Mouse (Mus musculus) heart, embryonic 13.5 days (tissue): ENCODE results near the gene Zbed5. TPM values are rescaled to one million over a fixed set of nuclear protein-coding genes. Genes with fewer than 3 reads are reported as not detected.
A peak's percentile ranks its signal among the peaks of the same experiment; 100 is the strongest.
"Not testable (repeated sequence)": the region's sequence is repeated elsewhere in the genome, so short reads cannot be mapped to it uniquely, and the experiment has no call there.

ENCODE experiments used
- ATAC-seq: fragments of 200-750 bp; cut with Nextera tagmentation; 2 replicates; pipeline ENCODE4 v1.8.0; 2017; ENCODE audit warnings: moderate TSS enrichment; ENCODE audit not compliant: insufficient number of reproducible peaks, low FRiP score, low TSS enrichment; ENCODE audit errors: extremely low read depth
- H3K27ac ChIP-seq: fragments of 300-500 bp; sonication (generic); replicated peaks from 2 replicates; pipeline ENCODE4 v1.5.1; 2015; ENCODE audit warnings: moderate library complexity, mild to moderate bottlenecking, inconsistent platforms
- H3K27me3 ChIP-seq: fragments of 300-500 bp; sonication (generic); replicated peaks from 2 replicates; pipeline ENCODE4 v1.6.1; 2015; ENCODE audit warnings: mild to moderate bottlenecking, inconsistent platforms
- H3K36me3 ChIP-seq: fragments of 300-500 bp; sonication (generic); 2 replicates; pipeline ENCODE4 v1.6.1; 2015; ENCODE audit warnings: mild to moderate bottlenecking, inconsistent platforms
- H3K4me1 ChIP-seq: fragments of 300-500 bp; sonication (generic); 2 replicates; pipeline ENCODE4 v1.6.1; 2015; ENCODE audit warnings: inconsistent platforms
- H3K4me2 ChIP-seq: fragments of 300-500 bp; sonication (generic); 2 replicates; pipeline ENCODE4 v1.6.1; 2015; ENCODE audit warnings: inconsistent platforms, mild to moderate bottlenecking, moderate library complexity
- H3K4me3 ChIP-seq: fragments of 300-500 bp; sonication (generic); 2 replicates; pipeline ENCODE4 v1.5.1; 2015; ENCODE audit warnings: moderate library complexity, mild to moderate bottlenecking, inconsistent platforms
- H3K9ac ChIP-seq: fragments of 300-500 bp; sonication (generic); 2 replicates; pipeline ENCODE4 v1.6.1; 2015; ENCODE audit warnings: inconsistent platforms, mild to moderate bottlenecking, moderate library complexity
- H3K9me3 ChIP-seq: fragments of 300-500 bp; sonication (generic); 2 replicates; pipeline ENCODE4 v1.6.1; 2016; ENCODE audit warnings: inconsistent platforms
- WGBS: fragments of 180-500 bp; shearing (Covaris S2); methylation state at CpG from one replicate; pipeline ENCODE4 v1.1.7; 2015; ENCODE audit warnings: mixed read lengths; 5-methylcytosine and 5-hydroxymethylcytosine counted together
- polyA plus RNA-seq: library from polyadenylated mRNA; unstranded; fragments of >200 nt; fragmentation: Nextera tagmentation; extraction: Ambion mirVana; gene quantifications from 2 replicates; pipeline ENCODE4 v1.2.1, GENCODE M21; 2015

The Zbed5 gene
- polyA plus RNA-seq, 1 experiment from 2014 or later: 3.9 TPM

DNA sequence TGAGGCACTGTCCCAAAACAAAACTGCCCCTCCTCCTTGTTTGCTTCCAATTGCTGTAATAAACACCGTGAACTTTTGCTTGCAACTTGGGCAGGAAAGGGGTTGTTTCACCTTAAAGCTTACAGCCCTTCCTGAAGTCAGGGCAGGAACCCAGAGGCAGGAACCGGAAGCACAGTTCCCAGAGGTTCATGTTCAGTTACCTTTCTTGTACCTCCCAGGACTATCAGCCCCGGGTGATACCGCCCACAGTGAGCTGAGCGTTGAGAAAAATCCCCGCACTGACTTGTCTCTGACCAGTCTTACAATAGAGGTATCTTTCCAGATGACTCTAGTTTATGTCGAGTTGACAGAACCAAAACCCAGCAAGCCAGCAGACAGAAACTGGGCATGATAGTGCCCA, 14.1 kb downstream of the Zbed5 start:
- no peak overlapping the region for H3K4me3 ChIP-seq
- no peaks in the 10 kb centered on the region for H3K36me3 ChIP-seq
- no peak overlapping the region for H3K9ac ChIP-seq
- peak overlapping the region; percentile 91 for H3K4me2 ChIP-seq
- no peak for ATAC-seq
- no peak overlapping the region for H3K27ac ChIP-seq
- no peaks in the 10 kb centered on the region for H3K9me3 ChIP-seq
- peaks cover 10% of the 10 kb centered on the region; the same call in 1 of the 2 replicates for H3K4me1 ChIP-seq
- 75% methylated on average over 7 of the region's 7 CpGs for WGBS
- H3K27me3 ChIP-seq: no peaks in the 10 kb centered on the region

DNA sequence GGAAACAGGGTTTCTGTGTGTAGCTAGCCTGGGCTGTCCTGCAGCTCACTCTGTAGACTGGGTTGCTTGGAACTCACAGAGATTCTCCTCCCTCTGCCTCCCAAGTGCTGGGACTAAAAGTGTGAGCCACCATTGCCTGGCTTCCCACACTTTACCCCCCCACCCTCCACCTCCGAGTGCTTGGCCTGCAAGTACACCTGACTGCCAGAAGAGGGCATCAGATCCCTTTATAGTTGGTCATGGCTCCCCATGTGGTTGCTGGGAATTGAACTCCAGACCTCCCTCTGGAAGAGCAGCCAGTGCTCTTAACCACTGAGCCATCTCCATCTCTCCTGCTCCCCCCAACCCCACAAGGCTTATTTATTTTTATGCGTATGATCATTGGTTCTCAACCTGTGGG, 18.5 kb downstream of the Zbed5 start:
- Histone ChIP-seq H3K36me3 (no peaks in the 10 kb centered on the region), H3K4me3 (no peak overlapping the region), H3K9me3 (no peaks in the 10 kb centered on the region), H3K9ac (no peak overlapping the region), H3K4me1 (peaks cover 3% of the 10 kb centered on the region; the same call in 1 of the 2 replicates), H3K27ac (no peak overlapping the region), H3K27me3 (no peaks in the 10 kb centered on the region), H3K4me2 (no peak overlapping the region)
- ATAC-seq: no peak
- WGBS: 34% methylated on average over 2 of the region's 2 CpGs

DNA sequence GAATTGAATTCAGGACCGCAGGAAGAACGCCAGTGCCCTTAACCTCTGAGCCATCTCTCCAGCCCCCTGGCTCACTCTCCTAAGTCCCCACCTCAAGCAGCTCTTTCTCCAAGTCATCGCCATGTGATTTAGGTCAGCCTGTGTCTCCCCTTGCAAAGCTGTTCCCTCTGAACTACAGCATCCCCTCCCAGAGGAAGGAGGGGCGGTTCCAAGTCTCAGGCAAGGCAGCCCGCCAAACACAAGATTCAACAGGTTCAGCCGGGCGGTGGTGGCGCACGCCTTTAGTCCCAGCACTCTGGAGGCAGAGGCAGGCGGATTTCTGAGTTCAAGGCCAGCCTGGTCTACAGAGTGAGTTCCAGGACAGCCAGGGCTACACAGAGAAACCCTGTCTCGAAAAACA, 20.0 kb downstream of the Zbed5 start:
- H3K9me3 ChIP-seq, H3K4me2 ChIP-seq, H3K27ac ChIP-seq, ATAC-seq, H3K36me3 ChIP-seq, H3K4me3 ChIP-seq, H3K4me1 ChIP-seq, H3K9ac ChIP-seq, H3K27me3 ChIP-seq: not testable (repeated sequence)
- 76% methylated on average over 11 of the region's 11 CpGs for WGBS

DNA sequence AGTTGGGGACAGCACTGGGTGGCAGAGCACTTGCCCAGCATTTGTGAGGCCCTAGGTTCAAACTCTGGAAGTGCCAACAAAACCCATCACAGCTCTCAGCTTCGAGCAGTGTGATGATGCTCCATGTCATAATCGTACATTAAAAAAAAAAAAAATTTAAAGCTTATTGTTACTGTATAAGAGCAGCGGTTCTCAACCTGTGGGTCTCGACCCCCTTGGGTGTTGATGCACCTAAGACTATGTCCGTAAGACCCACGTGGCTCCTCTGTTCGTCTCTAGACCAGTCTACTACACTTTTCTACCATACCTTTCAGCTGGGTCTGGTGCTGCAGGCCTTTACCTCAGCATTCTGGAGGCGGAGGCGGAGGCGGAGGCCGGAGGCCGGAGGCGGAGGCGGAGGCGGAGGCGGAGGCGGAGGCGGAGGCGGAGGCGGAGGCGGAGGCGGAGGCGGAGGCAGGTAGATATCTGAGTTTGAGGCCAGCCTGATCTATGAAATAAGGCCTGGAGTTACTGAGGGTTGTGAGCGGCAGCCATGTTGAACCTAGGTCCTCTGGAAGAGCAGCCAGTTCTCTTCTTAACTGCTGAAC, 22.6 kb downstream of the Zbed5 start:
- Histone ChIP-seq H3K9me3 (no peaks in the 10 kb centered on the region), H3K27ac (no peak overlapping the region), H3K4me2 (no peak overlapping the region), H3K27me3 (no peaks in the 10 kb centered on the region), H3K36me3 (no peaks in the 10 kb centered on the region), H3K4me1 (no peaks in the 10 kb centered on the region), H3K9ac (no peak overlapping the region), H3K4me3 (no peak overlapping the region)
- 80% methylated on average over 24 of the region's 24 CpGs for WGBS
- no peak for ATAC-seq

DNA sequence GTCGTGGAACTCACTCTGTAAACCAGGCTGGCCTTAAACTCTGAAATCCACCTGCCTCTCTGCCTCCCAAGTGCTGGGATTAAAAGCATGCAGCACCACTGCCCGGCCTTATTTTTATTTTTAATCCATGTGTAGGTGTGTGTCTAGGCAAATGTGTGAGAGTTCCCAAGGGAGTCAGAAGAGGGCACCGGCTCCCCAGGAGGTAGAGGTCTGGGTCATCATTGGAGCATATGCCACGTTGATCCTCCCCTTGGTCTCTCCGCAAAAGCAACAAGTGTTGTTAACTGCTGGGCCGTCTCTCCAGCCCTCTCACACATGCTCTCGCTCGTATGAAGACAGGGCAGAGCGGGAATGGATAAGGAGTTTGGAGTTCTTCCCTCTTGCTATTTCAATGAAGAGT, 23.2 kb downstream of the Zbed5 start:
- H3K27ac ChIP-seq: no peak overlapping the region
- no peaks in the 10 kb centered on the region for H3K27me3 ChIP-seq
- H3K4me2 ChIP-seq: no peak overlapping the region
- WGBS: 66% methylated on average over 9 of the region's 9 CpGs
- H3K4me3 ChIP-seq: no peak overlapping the region
- no peaks in the 10 kb centered on the region for H3K9me3 ChIP-seq
- no peak for ATAC-seq
- H3K36me3 ChIP-seq: no peaks in the 10 kb centered on the region
- H3K9ac ChIP-seq: no peak overlapping the region
- H3K4me1 ChIP-seq: no peaks in the 10 kb centered on the region

DNA sequence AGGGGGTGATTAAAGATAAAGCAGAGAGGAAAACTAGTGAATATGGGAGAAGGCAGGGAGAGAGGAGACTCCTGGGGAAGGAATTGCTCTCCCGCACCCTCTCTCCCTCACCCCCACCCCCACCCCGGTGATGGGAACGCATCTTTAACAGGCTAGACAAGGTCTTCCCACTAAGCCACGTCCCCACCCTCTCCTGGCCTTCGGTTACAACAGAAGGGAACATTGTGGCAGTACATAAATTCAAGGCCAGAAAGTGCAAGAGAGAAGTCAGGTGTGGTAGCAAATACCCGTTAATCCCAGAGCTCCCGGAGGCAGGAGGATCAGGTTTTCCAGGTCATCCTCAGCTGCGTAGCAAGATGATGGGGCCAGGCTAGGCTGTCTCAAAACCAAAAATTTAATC, 23.8 kb downstream of the Zbed5 start:
- no peak overlapping the region for H3K27ac ChIP-seq
- H3K27me3 ChIP-seq: no peaks in the 10 kb centered on the region
- H3K4me1 ChIP-seq: no peaks in the 10 kb centered on the region
- ATAC-seq: no peak
- no peaks in the 10 kb centered on the region for H3K9me3 ChIP-seq
- no peak overlapping the region for H3K9ac ChIP-seq
- H3K4me3 ChIP-seq: no peak overlapping the region
- no peaks in the 10 kb centered on the region for H3K36me3 ChIP-seq
- no peak overlapping the region for H3K4me2 ChIP-seq
- WGBS: 62% methylated on average over 8 of the region's 8 CpGs

DNA sequence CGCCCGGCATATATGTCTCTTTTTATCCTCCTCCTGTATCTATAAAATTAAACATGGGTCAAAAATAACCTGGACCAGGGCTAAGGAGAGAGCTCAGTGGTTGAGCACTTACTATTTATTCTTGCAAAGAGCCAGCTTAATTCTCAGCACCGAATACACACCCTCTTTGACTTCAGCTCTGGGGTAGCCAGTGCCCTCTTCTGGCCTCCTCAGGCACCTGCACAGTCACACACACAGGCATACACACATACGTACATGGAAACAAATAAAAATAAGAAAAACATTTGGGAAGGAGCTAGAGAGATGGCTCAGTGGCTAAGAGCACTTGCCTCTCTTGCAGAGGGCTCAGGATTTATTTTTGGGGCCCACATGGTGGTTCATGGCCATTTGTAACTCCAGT, 26.4 kb downstream of the Zbed5 start:
- Histone ChIP-seq H3K4me1 (no peaks in the 10 kb centered on the region), H3K36me3 (no peaks in the 10 kb centered on the region), H3K9me3 (no peaks in the 10 kb centered on the region), H3K27ac (no peak overlapping the region), H3K27me3 (no peaks in the 10 kb centered on the region), H3K4me2 (no peak overlapping the region), H3K9ac (no peak overlapping the region), H3K4me3 (no peak overlapping the region)
- ATAC-seq: no peak
- WGBS: 88% methylated on average over 4 of the region's 4 CpGs

DNA sequence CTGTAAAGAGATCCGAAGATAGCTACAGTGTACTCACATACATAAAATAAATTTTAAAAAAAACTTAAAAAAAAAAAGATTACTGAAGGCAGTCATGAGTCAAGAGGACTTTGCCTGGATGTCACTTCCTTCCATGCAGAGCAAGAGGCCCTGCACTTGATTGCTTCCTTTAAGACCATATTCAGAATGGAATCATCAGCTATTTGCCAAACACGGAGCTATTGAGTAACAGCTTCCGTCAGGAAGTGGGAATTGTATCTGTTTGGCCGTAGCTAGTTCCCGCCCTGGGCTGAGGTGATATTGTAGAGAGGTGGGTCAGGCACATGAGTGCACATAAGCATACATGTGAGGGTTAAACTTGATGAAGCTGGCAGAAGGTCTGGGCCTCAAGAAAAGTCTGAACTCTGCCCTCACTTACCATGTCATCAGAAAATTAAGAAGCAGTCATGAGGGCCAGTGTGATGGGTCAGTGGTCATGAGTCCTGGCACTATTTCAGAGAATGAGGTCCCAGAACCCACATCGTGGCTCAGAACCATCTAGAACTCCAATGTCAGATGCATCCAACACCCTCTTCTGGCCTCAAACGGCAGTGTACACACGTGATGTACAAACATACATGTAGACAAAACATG, 29.4 kb downstream of the Zbed5 start:
- H3K27me3 ChIP-seq: no peaks in the 10 kb centered on the region
- H3K9ac ChIP-seq: no peak overlapping the region
- no peak overlapping the region for H3K4me3 ChIP-seq
- no peaks in the 10 kb centered on the region for H3K4me1 ChIP-seq
- no peak for ATAC-seq
- H3K9me3 ChIP-seq: no peaks in the 10 kb centered on the region
- no peak overlapping the region for H3K4me2 ChIP-seq
- 78% methylated on average over 8 of the region's 8 CpGs for WGBS
- H3K36me3 ChIP-seq: no peaks in the 10 kb centered on the region
- H3K27ac ChIP-seq: no peak overlapping the region

DNA sequence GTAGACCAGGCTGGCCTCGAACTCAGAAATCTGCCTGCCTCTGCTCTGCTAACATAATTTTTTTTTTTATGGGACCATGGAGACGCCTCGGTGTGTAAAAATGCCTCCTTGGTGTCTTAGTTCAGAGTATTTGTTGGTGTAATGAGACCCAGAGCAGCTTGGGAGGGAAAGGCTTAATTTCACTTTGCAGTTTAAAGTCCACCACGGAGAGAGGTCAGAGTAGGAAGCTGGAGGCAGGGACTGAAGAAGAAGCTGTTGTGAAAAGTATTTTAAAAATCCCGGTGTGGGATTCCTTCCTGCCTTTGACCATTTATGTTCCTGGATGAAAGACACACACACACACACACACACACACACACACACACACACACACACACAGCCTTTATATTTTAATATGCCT, 30.4 kb downstream of the Zbed5 start:
- no peaks in the 10 kb centered on the region for H3K9me3 ChIP-seq
- H3K4me1 ChIP-seq: no peaks in the 10 kb centered on the region
- 79% methylated on average over 5 of the region's 5 CpGs for WGBS
- no peaks in the 10 kb centered on the region for H3K36me3 ChIP-seq
- no peak overlapping the region for H3K9ac ChIP-seq
- H3K27me3 ChIP-seq: no peaks in the 10 kb centered on the region
- no peak overlapping the region for H3K27ac ChIP-seq
- no peak for ATAC-seq
- no peak overlapping the region for H3K4me3 ChIP-seq
- no peak overlapping the region for H3K4me2 ChIP-seq

DNA sequence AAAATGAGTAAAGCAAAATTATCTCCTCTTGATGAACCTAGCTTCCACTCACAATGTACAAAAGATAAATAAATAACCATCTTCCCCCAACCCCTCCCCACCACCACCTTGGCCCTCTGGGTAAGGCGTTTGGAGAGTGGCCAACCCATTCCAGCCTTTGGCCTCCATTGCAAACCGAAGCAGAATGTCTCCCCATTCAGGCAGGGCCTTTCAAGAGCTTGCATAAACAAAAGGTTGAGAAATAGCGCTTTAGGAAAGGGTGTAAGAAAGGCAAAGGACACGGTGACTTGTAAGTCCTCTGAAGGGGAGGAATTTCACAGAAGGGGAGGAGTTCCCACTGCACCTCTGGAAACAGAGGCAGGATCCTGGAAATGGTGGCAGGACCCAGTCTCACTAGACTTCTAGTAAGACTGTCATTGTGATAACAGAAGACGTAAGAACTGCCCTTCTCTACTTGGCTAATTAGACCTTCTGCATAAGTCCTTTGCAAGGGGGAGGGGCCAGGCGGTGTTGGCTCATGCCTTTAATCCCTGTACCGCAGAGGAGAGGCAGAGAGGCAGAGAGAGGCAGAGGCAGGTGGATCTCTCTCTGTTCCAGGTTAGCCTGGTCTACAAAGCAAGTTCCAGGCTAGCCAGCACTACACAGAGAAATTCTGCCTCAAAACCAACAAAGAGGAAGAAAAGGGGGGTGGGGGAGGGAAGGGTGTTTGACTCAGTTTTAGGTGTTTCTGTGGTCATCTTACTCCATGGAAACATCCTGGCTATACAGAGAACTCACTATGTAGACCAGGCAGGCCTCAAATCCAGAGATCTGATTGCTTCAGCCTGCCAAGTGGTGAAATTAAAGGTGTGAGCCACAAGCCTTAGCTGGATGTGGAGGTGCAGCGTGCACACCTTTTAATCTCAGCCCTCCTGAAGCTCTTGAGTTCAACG, 34.7 kb downstream of the Zbed5 start:
- no peak for ATAC-seq
- H3K4me3 ChIP-seq: no peak overlapping the region
- H3K4me2 ChIP-seq: no peak overlapping the region
- H3K27ac ChIP-seq: no peak overlapping the region
- no peaks in the 10 kb centered on the region for H3K36me3 ChIP-seq
- H3K9me3 ChIP-seq: no peaks in the 10 kb centered on the region
- H3K4me1 ChIP-seq: no peaks in the 10 kb centered on the region
- 44% methylated on average over 9 of the region's 9 CpGs for WGBS
- no peak overlapping the region for H3K9ac ChIP-seq
- H3K27me3 ChIP-seq: no peaks in the 10 kb centered on the region

DNA sequence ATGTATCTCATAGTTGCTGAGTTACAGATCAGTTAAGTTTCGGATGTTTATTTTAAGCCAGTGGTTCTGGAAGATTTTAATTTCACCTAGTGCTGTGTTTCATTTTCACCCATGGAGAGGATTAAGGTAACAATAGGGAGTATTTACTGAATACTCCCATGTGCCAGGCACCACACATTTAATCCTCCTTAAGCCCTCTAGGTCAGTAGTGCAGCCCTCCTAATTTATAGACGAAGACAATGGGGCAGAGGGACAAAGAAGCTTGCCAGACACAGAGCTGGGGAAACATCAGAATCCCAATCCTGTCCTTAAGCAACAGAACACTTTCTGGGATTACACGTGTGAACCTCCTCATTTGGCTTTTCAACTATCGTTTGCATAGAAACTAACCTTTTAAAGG, 41.4 kb downstream of the Zbed5 start:
- no peaks in the 10 kb centered on the region for H3K27me3 ChIP-seq
- 0 out of 2 replicates have a peak, but pooled peaks cover 2% of the 10 kb centered on the region for H3K4me1 ChIP-seq
- H3K4me2 ChIP-seq: no peak overlapping the region
- H3K9me3 ChIP-seq: no peaks in the 10 kb centered on the region
- H3K4me3 ChIP-seq: no peak overlapping the region
- H3K36me3 ChIP-seq: no peaks in the 10 kb centered on the region
- WGBS: 51% methylated on average over 4 of the region's 4 CpGs
- no peak overlapping the region for H3K9ac ChIP-seq
- H3K27ac ChIP-seq: no peak overlapping the region
- no peak for ATAC-seq
